Mouse (Mus musculus) effector memory CD4-positive, alpha-beta T cell, adult 5 months (primary cell): ENCODE results near the gene Magt1. TPM values are rescaled to one million over a fixed set of nuclear protein-coding genes. Genes with fewer than 3 reads are reported as not detected.

Experiments used
- polyA plus RNA-seq: library from polyadenylated mRNA; unstranded; fragments of 100-300 nt; shearing (Covaris generic); gene quantifications from one replicate; pipeline ENCODE4 v1.2.1, GENCODE M21; 2017

The Magt1 gene
- 30.6 TPM for polyA plus RNA-seq

DNA sequence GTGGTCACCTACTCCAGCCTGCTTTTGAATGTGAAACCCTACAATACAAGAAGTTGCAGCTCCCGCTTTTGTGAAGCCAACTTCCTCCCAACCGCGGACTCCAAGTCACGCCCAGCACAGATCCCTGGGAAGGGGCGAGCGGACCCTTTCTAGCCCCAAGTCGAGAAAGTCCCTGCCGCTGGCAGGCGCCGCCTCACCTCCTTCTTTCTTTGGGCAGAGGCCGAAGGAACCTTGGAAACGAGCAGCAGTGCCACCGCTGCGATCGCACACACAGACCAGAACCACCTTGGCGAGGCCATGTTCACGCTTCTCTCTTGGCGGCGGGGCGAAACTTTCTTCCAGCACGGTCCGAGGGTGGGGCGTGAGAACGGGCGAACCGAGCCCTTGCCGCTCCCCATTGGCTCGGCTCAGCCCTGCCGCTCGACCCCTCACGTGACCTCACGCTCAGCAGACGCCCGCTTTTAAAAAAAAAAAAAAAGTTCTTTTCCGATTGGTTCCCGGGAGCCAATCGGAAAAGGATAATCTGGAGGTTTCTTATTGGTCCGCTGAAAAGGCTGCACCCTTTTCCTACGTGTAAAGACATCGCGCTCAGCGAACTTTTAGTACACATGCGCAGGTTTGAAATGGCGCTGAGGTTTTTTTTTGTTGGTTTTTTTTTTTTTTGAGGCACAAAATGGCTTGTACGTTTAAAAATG, at the start of gene Magt1:
Gene Magt1 (minus strand): TSS at position 442 of the 695 bp plus-strand sequence.

GRCm38 (mm10) chrX:106026418-106027342, 15.0 kb upstream of the Magt1 start, which contains the start of gene Atp7a:
Gene Atp7a (plus strand): TSS chrX:106027276.

DNA sequence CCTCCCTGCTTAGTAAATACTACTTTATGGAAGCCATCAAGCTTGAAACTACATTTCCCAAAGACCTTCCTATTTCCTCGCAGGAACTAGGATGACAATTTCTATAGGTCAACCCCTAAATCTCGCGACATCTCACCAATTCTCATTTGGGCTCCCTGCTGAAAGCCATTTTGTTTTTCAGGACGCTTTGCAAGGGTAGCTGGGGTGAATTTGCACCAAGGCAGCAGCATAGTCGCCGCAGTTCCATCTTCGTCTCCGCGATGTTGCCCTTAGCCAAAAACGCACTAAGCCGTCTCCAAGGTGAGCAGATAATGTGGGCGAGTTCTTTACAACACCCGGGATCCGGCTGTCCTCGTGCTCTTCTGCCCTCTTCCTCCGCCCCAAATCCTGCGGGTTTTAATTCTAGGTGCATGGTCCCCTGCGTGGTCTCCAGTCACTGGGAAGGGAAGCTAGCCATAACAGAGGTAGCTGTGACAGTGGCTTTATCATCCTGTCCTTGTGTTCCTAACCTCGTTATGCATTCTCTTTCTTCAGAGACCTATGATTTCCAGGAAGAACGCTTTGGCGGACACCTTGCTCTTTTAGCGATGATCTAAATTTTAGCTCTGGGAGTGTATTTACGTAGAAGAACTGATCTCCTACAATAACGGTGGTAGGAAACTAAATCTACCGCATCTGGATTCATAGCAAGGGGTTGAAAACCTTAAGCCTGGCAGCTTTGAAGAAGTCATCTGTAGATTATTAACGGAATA, 4.0 kb upstream of the Magt1 start, which contains the start of gene Cox7b:
Gene Cox7b (plus strand): TSS at position 130 of the 752 bp plus-strand sequence.

GRCm38 (mm10) chrX:105928861-105929477, 82.7 kb downstream of the Magt1 start, which contains the start of gene Atrx:
Gene Atrx (minus strand): TSS chrX:105929403.

Other genes with a start within 250 kb of the Magt1 start
- not detected for gene Fgf16, start 247.6 kb downstream of the Magt1 start, polyA plus RNA-seq
- gene Atrx, start 82.5 kb downstream of the Magt1 start, polyA plus RNA-seq: 185 TPM
- 181 TPM for gene Cox7b, start 3.8 kb upstream of the Magt1 start, polyA plus RNA-seq
- 13.9 TPM for gene Atp7a, start 15.4 kb upstream of the Magt1 start, polyA plus RNA-seq
- not detected for gene Tlr13, start 131.3 kb upstream of the Magt1 start, polyA plus RNA-seq
- gene Pgk1, start 175.2 kb upstream of the Magt1 start, polyA plus RNA-seq: 136 TPM
- 24.1 TPM for gene Taf9b, start 209.3 kb upstream of the Magt1 start, polyA plus RNA-seq
- gene Fnd3c2, start 243.5 kb upstream of the Magt1 start, polyA plus RNA-seq: not detected